Mouse (Mus musculus): ENCODE results near the gene Polrmt. TPM values are rescaled to one million over a fixed set of nuclear protein-coding genes. Genes with fewer than 3 reads are reported as not detected.

The Polrmt gene
- polyA plus RNA-seq, 2 experiments = 10.1 to 17.4 TPM

GRCm38 (mm10) chr10:79755854-79756253, 9.5 kb upstream of the Polrmt start:
- Histone ChIP-seq H3K4me3 (ENCODE audit: insufficient read depth in 1 of 2, low read depth in 2 of 2, low read length in 2 of 2) (no peak overlapping the region), H3K27ac (no peak overlapping the region), H3K27me3 (ENCODE audit: control insufficient read depth, insufficient read depth, low read length) (no peaks in the 10 kb centered on the region), H3K36me3 (replicated peaks; ENCODE audit: control insufficient read depth, insufficient read depth, low read depth) (peaks cover 17% of the 10 kb centered on the region), H3K9me3 (ENCODE audit: control insufficient read depth, low read length) (no peaks in the 10 kb centered on the region), H3K4me1 (replicated peaks; ENCODE audit: control insufficient read depth in 2 of 2, insufficient read depth in 2 of 2, low read length in 1 of 2) (peaks cover 0 to 2% of the 10 kb centered on the region in 2 experiments; a peak in 1 of 4 replicates), H3K9ac (replicated peaks) (no peak overlapping the region), H3K4me2 (ENCODE audit: low read depth) (no peak overlapping the region)
- TF ChIP-seq CTCF (IDR thresholded peaks at IDR 0.05; ENCODE audit: low read depth) (no peak), EP300 (IDR thresholded peaks at IDR 0.05; ENCODE audit: low read depth) (no peak)
- 70% methylated on average over 3 of the region's 3 CpGs for WGBS (ENCODE audit: insufficient replicate concordance)
- DNase-seq (ENCODE audit: low read depth in 3 of 3, low spot score in 3 of 3) (no peak), ATAC-seq (ENCODE audit: insufficient read depth) (no peak)

GRCm38 (mm10) chr10:79754856-79755516, 8.6 kb upstream of the Polrmt start, which contains the start of gene Fgf22:
Gene Fgf22 (plus strand): TSS chr10:79755076.
- Histone ChIP-seq H3K4me2 (ENCODE audit: low read depth) (peak within 1 kb of the TSS; percentile 35), H3K4me1 (replicated peaks; ENCODE audit: control insufficient read depth in 2 of 2, insufficient read depth in 2 of 2, low read length in 1 of 2) (peaks cover 0 to 2% of the 10 kb centered on the region in 2 experiments; a peak in 1 of 4 replicates), H3K4me3 (ENCODE audit: insufficient read depth in 1 of 2, low read depth in 2 of 2, low read length in 2 of 2) (no peak within 1 kb of the TSS), H3K27me3 (ENCODE audit: control insufficient read depth, insufficient read depth, low read length) (no peaks in the 10 kb centered on the region), H3K36me3 (replicated peaks; ENCODE audit: control insufficient read depth, insufficient read depth, low read depth) (peaks cover 11% of the 10 kb centered on the region), H3K9ac (replicated peaks) (no peak within 1 kb of the TSS), H3K9me3 (ENCODE audit: control insufficient read depth, low read length) (no peaks in the 10 kb centered on the region), H3K27ac (no peak within 1 kb of the TSS)
- DNase-seq (ENCODE audit: low read depth in 3 of 3, low spot score in 3 of 3) = peak in 2 of 3 experiments; percentile 36 to 43
- TF ChIP-seq EP300 (IDR thresholded peaks at IDR 0.05; ENCODE audit: low read depth) (no peak), CTCF (IDR thresholded peaks at IDR 0.05; ENCODE audit: low read depth) (no peak)
- ATAC-seq (ENCODE audit: insufficient read depth) = peak; percentile 77
- 5% methylated on average over 36 of the region's 36 CpGs for WGBS (ENCODE audit: insufficient replicate concordance)

GRCm38 (mm10) chr10:79748496-79748895, 2.1 kb upstream of the Polrmt start:
- no peak for DNase-seq (ENCODE audit: low read depth in 3 of 3, low spot score in 3 of 3)
- Histone ChIP-seq H3K4me1 (replicated peaks; ENCODE audit: control insufficient read depth in 2 of 2, insufficient read depth in 2 of 2, low read length in 1 of 2) (peaks cover 11 to 12% of the 10 kb centered on the region in 2 experiments), H3K4me3 (ENCODE audit: insufficient read depth in 1 of 2, low read depth in 2 of 2, low read length in 2 of 2) (no peak overlapping the region), H3K27ac (no peak overlapping the region), H3K27me3 (ENCODE audit: control insufficient read depth, insufficient read depth, low read length) (no peaks in the 10 kb centered on the region), H3K4me2 (ENCODE audit: low read depth) (no peak overlapping the region), H3K9ac (replicated peaks) (no peak overlapping the region), H3K9me3 (ENCODE audit: control insufficient read depth, low read length) (no peaks in the 10 kb centered on the region), H3K36me3 (replicated peaks; ENCODE audit: control insufficient read depth, insufficient read depth, low read depth) (no peaks in the 10 kb centered on the region)
- 70% methylated on average over 6 of the region's 6 CpGs for WGBS (ENCODE audit: insufficient replicate concordance)
- TF ChIP-seq EP300 (IDR thresholded peaks at IDR 0.05; ENCODE audit: low read depth) (no peak), CTCF (IDR thresholded peaks at IDR 0.05; ENCODE audit: low read depth) (no peak)
- no peak for ATAC-seq (ENCODE audit: insufficient read depth)

DNA sequence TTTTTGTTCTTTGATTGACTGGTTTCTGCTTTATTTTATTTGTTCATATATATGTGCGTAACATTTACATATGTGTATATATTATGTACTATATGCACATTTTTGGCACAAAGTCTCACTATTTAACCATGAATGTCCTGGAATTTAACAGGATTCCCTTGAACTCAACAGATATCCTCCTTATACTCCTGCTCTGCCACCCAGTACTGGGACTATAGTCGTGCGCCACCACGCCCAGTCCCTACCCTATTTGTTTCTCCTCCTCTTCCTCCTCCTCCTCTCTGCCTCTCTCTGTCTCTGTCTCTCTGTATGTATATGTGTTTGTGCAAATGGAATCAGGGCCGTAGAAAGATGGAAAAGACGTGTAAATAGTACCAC, 382 bp upstream of the Polrmt start:
- TF ChIP-seq CTCF (IDR thresholded peaks at IDR 0.05; ENCODE audit: low read depth) = no peak
- TF ChIP-seq EP300 (IDR thresholded peaks at IDR 0.05; ENCODE audit: low read depth) = no peak
- ATAC-seq (ENCODE audit: insufficient read depth) = peak; percentile 84
- Histone ChIP-seq H3K36me3 (replicated peaks; ENCODE audit: control insufficient read depth, insufficient read depth, low read depth) (no peaks in the 10 kb centered on the region; the same call in 1 of the 2 replicates), H3K4me3 (ENCODE audit: insufficient read depth in 1 of 2, low read depth in 2 of 2, low read length in 2 of 2) (peak overlapping the region in 1 of 2 experiments; percentile 27; a peak in 2 of 4 replicates), H3K9ac (replicated peaks) (0 out of 2 replicates have a peak overlapping the region, but pooled peaks have one; percentile 38), H3K4me2 (ENCODE audit: low read depth) (peak overlapping the region; percentile 80), H3K4me1 (replicated peaks; ENCODE audit: control insufficient read depth in 2 of 2, insufficient read depth in 2 of 2, low read length in 1 of 2) (peaks cover 11 to 12% of the 10 kb centered on the region in 2 experiments), H3K9me3 (ENCODE audit: control insufficient read depth, low read length) (no peaks in the 10 kb centered on the region), H3K27ac (peak overlapping the region; percentile 83), H3K27me3 (ENCODE audit: control insufficient read depth, insufficient read depth, low read length) (no peaks in the 10 kb centered on the region)
- peak in 1 of 3 experiments; percentile 29 for DNase-seq (ENCODE audit: low read depth in 3 of 3, low spot score in 3 of 3)
- 22% methylated on average over 6 of the region's 6 CpGs for WGBS (ENCODE audit: insufficient replicate concordance)

DNA sequence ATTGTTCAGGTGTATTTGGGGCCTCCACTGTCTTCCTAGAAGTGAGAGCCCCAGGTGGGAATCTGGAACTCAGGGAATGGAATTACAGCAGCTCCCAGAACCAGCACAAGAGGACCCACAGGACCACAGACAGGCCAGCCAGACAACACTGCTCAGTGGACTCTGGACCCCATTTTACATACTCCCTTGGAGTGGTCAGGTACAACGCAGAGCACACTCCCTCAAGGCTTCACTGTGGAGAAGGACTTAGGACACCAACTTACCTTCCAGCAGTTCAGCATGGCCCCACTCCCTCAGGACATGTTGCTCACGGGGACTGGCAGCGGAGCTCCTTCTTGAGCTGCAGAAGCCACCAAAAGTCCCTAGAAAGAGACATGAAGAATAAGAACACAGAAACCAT, 970 bp downstream of the Polrmt start:
- Histone ChIP-seq H3K27ac (no peak overlapping the region), H3K4me3 (ENCODE audit: insufficient read depth in 1 of 2, low read depth in 2 of 2, low read length in 2 of 2) (peak overlapping the region; percentile 61 to 88), H3K9ac (replicated peaks) (no peak overlapping the region; the same call in 1 of the 2 replicates), H3K27me3 (ENCODE audit: control insufficient read depth, insufficient read depth, low read length) (no peaks in the 10 kb centered on the region), H3K36me3 (replicated peaks; ENCODE audit: control insufficient read depth, insufficient read depth, low read depth) (peaks cover 3% of the 10 kb centered on the region), H3K9me3 (ENCODE audit: control insufficient read depth, low read length) (no peaks in the 10 kb centered on the region), H3K4me2 (ENCODE audit: low read depth) (peak overlapping the region; percentile 80), H3K4me1 (replicated peaks; ENCODE audit: control insufficient read depth in 2 of 2, insufficient read depth in 2 of 2, low read length in 1 of 2) (peaks cover 11 to 12% of the 10 kb centered on the region in 2 experiments)
- WGBS (ENCODE audit: insufficient replicate concordance) = 87% methylated on average over 3 of the region's 3 CpGs
- DNase-seq (ENCODE audit: low read depth in 3 of 3, low spot score in 3 of 3) (no peak), ATAC-seq (ENCODE audit: insufficient read depth) (no peak)
- TF ChIP-seq CTCF (IDR thresholded peaks at IDR 0.05; ENCODE audit: low read depth) = no peak
- TF ChIP-seq EP300 (IDR thresholded peaks at IDR 0.05; ENCODE audit: low read depth) = no peak
